Mouse (Mus musculus) liver, embryonic 14.5 days (tissue): ENCODE results near the gene Zdhhc13.
A peak's percentile ranks its signal among the peaks of the same experiment; 100 is the strongest.

ENCODE experiments used
- CTCF ChIP-seq: IDR thresholded peaks from 2 replicates; pipeline ENCODE4 v1.5.1; 2016; ENCODE audit warnings: antibody characterized with exemption, low read depth, control low read depth
- EP300 ChIP-seq: IDR thresholded peaks from 2 replicates; pipeline ENCODE4 v1.6.1; 2016; ENCODE audit warnings: antibody characterized with exemption, low read depth

- no peak for TF ChIP-seq EP300
- peak; percentile 90 for TF ChIP-seq CTCF
Observed at GRCm38 (mm10) chr7:48749298-48750163, 39.3 kb upstream of the Zdhhc13 start.
